Mouse (Mus musculus) forebrain, embryonic 14.5 days (tissue): ENCODE data around the gene Rgs6. TPM values are rescaled to one million over a fixed set of nuclear protein-coding genes. Genes with fewer than 3 reads are reported as not detected.

Source experiments
- ATAC-seq: fragments of 200-750 bp; cut with Nextera tagmentation; 2 replicates; pipeline ENCODE4 v1.8.0; 2017; ENCODE audit warnings: mild to moderate bottlenecking, moderate library complexity
- DNase-seq: peaks from one replicate; pipeline ENCODE4 v3.0.0-alpha.2; 2015; ENCODE audit warnings: low spot score
- H3K27ac ChIP-seq: fragments of 300-500 bp; sonication (generic); 2 replicates; pipeline ENCODE4 v1.5.1; 2014; ENCODE audit warnings: low read depth, mild to moderate bottlenecking, control low read depth, low read length, moderate library complexity
- H3K27me3 ChIP-seq: fragments of 300-500 bp; sonication (generic); replicated peaks from 2 replicates; pipeline ENCODE4 v1.6.1; 2014; ENCODE audit warnings: low read length, control low read depth, mixed read lengths; ENCODE audit not compliant: control insufficient read depth, insufficient read depth
- H3K36me3 ChIP-seq: fragments of 300-500 bp; sonication (generic); 2 replicates; pipeline ENCODE4 v1.6.1; 2014; ENCODE audit warnings: low read length, control low read depth; ENCODE audit not compliant: control insufficient read depth, insufficient read depth
- H3K4me1 ChIP-seq: fragments of 300-500 bp; sonication (generic); 2 replicates; pipeline ENCODE4 v1.6.1; 2014; ENCODE audit warnings: antibody characterized with exemption, low read length, control low read depth; ENCODE audit not compliant: control insufficient read depth, insufficient read depth
- H3K4me2 ChIP-seq: fragments of 300-500 bp; sonication (generic); 2 replicates; pipeline ENCODE4 v1.6.1; 2014; ENCODE audit warnings: mild to moderate bottlenecking, control low read depth, low read length
- H3K4me3 ChIP-seq: fragments of 300-500 bp; sonication (generic); 2 replicates; pipeline ENCODE4 v1.5.1; 2014; ENCODE audit warnings: low read depth, low read length, control low read depth
- H3K9ac ChIP-seq: fragments of 300-500 bp; sonication (generic); 2 replicates; pipeline ENCODE4 v1.6.1; 2014; ENCODE audit warnings: mild to moderate bottlenecking, low read length, control low read depth, moderate library complexity
- H3K9me3 ChIP-seq: fragments of 300-500 bp; sonication (generic); replicated peaks from 2 replicates; pipeline ENCODE4 v1.6.1; 2016; ENCODE audit warnings: low read length, control low read depth, mixed read lengths; ENCODE audit not compliant: control insufficient read depth
- WGBS: fragments of 180-500 bp; shearing (Covaris S2); extraction: QIAGEN DNeasy Blood & Tissue Kit; methylation state at CpG from one replicate; pipeline ENCODE4 v1.1.7; 2014; 5-methylcytosine and 5-hydroxymethylcytosine counted together
- polyA plus RNA-seq: library from polyadenylated mRNA; unstranded; fragments of >200 nt; fragmentation: Nextera tagmentation; extraction: Ambion mirVana; gene quantifications from 2 replicates; pipeline ENCODE4 v1.2.1, GENCODE M21; 2014

Rgs6 gene
- polyA plus RNA-seq, 1 experiment from 2014 or later, result 5.0 TPM

DNA sequence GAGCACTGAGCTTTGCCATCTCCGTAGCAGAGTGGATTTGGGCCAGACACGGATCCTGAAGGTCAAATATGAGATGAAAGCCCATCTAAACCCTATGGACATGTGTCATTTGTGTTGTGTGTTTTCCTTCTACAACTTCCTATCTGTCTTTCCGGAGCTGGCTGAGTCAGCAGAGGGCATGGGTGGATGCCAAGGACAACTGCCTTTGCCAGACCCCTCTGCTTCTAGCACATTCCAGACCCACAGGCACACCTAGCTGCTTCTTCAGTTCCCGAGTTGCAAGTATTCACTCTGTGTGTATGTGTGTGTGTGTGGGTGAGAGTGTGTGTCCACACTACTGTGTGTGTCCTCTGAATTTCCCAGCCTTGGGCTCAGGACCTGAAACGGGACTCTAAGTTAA lies 547.9 kb downstream of the Rgs6 start:
- H3K9me3 ChIP-seq, result no peaks in the 10 kb centered on the region
- H3K9ac ChIP-seq, result no peak overlapping the region
- DNase-seq (no peak), ATAC-seq (no peak)
- no peaks in the 10 kb centered on the region for H3K27me3 ChIP-seq
- WGBS, result 91% methylated on average over 5 of the region's 5 CpGs
- no peak overlapping the region for H3K4me3 ChIP-seq
- H3K4me1 ChIP-seq, result no peaks in the 10 kb centered on the region
- H3K36me3 ChIP-seq, result no peaks in the 10 kb centered on the region
- H3K27ac ChIP-seq, result no peak overlapping the region
- H3K4me2 ChIP-seq, result no peak overlapping the region

DNA sequence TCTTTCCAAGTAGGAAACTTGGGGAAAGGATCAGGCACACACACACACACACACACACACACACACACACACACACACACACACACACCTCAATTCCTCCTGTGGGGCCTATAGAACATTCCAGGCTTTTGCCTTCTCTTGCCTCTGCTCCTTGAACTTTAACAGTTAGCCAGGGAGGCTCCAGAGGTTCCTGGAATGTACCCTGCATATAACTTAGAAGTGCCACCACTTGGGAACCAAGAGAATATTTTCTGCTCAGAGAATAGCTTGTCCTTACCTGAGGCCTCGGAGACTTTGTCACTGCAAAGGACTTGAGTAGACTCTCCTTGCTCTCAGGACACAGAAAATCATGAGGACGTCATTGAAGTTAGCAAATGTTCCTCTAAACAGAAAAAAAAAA lies 548.4 kb downstream of the Rgs6 start:
- no peaks in the 10 kb centered on the region for H3K36me3 ChIP-seq
- no peak overlapping the region for H3K4me3 ChIP-seq
- H3K4me2 ChIP-seq, result no peak overlapping the region
- H3K4me1 ChIP-seq, result no peaks in the 10 kb centered on the region
- 92% methylated on average over 2 of the region's 2 CpGs for WGBS
- no peak for ATAC-seq
- no peak overlapping the region for H3K9ac ChIP-seq
- no peak overlapping the region for H3K27ac ChIP-seq
- no peaks in the 10 kb centered on the region for H3K9me3 ChIP-seq
- no peak for DNase-seq
- no peaks in the 10 kb centered on the region for H3K27me3 ChIP-seq

DNA sequence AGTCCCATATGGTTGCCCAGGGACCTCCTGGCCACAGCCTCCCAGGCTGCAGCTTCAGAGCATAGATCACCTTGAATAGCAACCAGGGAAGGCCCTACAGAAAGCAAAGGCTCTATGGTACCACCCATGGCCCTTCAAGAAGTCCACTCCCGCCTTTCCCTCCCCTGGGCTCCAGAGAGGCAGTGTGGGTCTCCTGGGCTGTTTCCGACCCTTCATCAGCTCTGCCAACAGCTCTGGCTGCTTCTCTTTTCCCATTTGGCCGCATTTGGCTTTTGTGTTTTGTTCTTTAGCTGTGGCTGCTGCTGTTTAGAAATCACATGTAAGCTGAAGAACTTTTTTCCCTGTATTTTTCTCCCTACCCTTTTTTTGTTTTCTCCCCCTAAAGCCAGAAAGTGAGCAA lies 548.9 kb downstream of the Rgs6 start:
- Histone ChIP-seq H3K36me3 (no peaks in the 10 kb centered on the region), H3K4me3 (no peak overlapping the region), H3K27ac (no peak overlapping the region), H3K4me1 (no peaks in the 10 kb centered on the region), H3K4me2 (no peak overlapping the region), H3K9me3 (no peaks in the 10 kb centered on the region), H3K27me3 (no peaks in the 10 kb centered on the region), H3K9ac (no peak overlapping the region)
- WGBS, result 73% methylated on average over 3 of the region's 3 CpGs
- no peak for ATAC-seq
- no peak for DNase-seq

DNA sequence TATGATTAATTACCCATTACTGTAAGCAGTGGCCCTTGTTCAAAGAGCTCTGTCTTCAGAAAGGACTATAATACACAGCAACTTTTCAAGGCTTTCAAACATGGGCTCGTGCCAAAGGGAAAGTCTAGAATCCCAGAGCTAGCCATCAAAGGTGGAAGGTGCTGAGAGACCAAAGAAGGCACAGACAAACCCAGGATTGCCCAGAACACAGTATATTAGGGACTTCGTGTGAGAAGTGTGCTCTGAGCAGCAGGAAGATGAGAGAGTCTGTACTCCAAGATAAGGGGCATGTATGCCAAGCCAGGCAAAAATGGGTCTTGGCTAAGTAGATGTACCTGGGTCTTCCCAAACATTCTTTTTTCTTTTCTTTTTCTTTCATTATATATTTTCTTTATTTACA lies 553.1 kb downstream of the Rgs6 start:
- ATAC-seq, result no peak
- H3K36me3 ChIP-seq, result no peaks in the 10 kb centered on the region
- H3K4me3 ChIP-seq, result no peak overlapping the region
- H3K4me1 ChIP-seq, result no peaks in the 10 kb centered on the region
- H3K9me3 ChIP-seq, result no peaks in the 10 kb centered on the region
- H3K9ac ChIP-seq, result no peak overlapping the region
- no peak overlapping the region for H3K4me2 ChIP-seq
- WGBS, result 57% methylated on average over 2 of the region's 2 CpGs
- DNase-seq, result no peak
- no peak overlapping the region for H3K27ac ChIP-seq
- no peaks in the 10 kb centered on the region for H3K27me3 ChIP-seq

DNA sequence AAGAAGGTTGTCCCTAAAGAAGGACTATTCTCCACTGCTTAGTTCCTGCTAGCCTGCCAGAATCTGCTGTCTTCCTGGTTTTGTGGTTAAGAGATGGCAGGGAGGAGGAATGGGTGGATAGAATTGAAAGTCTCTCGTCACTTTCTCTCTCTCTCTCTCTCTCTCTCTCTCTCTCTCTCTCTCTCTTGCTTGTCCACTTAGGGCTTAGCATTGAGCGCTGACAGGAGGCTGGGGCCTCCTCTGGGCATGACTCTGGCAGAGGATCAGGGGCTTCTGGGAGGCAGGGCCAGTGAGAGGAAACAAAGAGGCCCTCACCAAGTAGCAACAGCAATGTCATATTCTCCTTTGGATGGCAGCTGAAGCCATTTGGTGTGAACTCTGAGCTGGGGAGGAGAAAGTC lies 554.4 kb downstream of the Rgs6 start:
- Histone ChIP-seq H3K27me3 (no peaks in the 10 kb centered on the region), H3K4me3 (no peak overlapping the region), H3K4me1 (no peaks in the 10 kb centered on the region), H3K4me2 (no peak overlapping the region), H3K27ac (no peak overlapping the region), H3K9me3 (no peaks in the 10 kb centered on the region), H3K9ac (no peak overlapping the region), H3K36me3 (no peaks in the 10 kb centered on the region)
- ATAC-seq, result no peak
- WGBS, result 39% methylated on average over 2 of the region's 2 CpGs
- no peak for DNase-seq

DNA sequence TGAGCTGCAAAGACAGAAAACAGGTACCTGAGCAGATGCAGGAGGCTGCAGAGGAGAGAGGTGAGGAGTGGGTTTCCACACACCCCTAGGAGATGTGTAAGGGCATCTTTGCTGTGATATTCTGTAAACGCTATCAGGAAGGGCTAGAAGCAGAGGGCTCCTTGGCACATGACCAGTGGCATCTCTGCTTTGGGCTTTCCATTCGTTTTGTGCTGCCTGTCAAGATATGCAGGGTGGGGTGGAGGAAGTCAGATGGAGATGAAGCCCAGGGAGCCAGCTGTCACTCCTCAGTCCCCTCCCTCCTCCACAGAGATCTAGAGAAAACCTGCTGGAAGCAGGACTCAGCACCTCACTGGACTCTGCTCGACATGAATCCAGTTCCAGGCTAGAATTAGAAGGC lies 555.0 kb downstream of the Rgs6 start:
- no peak overlapping the region for H3K4me2 ChIP-seq
- ATAC-seq (no peak), DNase-seq (no peak)
- H3K4me1 ChIP-seq, result no peaks in the 10 kb centered on the region
- no peaks in the 10 kb centered on the region for H3K36me3 ChIP-seq
- H3K27me3 ChIP-seq, result no peaks in the 10 kb centered on the region
- WGBS, result 49% methylated on average over 3 of the region's 3 CpGs
- H3K4me3 ChIP-seq, result no peak overlapping the region
- H3K27ac ChIP-seq, result no peak overlapping the region
- no peaks in the 10 kb centered on the region for H3K9me3 ChIP-seq
- no peak overlapping the region for H3K9ac ChIP-seq

DNA sequence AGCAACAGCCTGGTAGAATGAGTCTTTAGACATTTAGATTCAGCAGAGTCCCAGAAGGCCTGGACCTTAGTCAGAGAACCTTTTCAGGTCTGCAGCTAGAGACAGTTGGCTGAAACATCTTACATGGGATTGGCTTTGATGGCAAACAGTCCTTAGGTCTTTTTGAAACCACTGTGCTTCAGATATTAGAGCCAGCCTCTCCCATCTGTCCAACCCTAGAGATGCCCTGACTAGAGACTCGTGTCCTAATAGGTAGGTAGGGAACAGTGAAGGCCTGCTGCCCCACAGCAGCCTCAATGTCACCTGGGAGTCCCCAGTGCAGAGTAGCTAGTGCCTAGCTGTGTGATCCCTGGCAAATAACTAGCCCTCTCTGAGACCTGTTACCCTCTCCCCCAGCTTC lies 555.5 kb downstream of the Rgs6 start:
- Histone ChIP-seq H3K27ac (no peak overlapping the region), H3K27me3 (no peaks in the 10 kb centered on the region), H3K4me1 (no peaks in the 10 kb centered on the region), H3K9ac (no peak overlapping the region), H3K4me3 (no peak overlapping the region), H3K4me2 (no peak overlapping the region), H3K9me3 (no peaks in the 10 kb centered on the region), H3K36me3 (no peaks in the 10 kb centered on the region)
- WGBS, result 79% methylated on average over 1 of the region's 1 CpGs
- DNase-seq (no peak), ATAC-seq (no peak)

DNA sequence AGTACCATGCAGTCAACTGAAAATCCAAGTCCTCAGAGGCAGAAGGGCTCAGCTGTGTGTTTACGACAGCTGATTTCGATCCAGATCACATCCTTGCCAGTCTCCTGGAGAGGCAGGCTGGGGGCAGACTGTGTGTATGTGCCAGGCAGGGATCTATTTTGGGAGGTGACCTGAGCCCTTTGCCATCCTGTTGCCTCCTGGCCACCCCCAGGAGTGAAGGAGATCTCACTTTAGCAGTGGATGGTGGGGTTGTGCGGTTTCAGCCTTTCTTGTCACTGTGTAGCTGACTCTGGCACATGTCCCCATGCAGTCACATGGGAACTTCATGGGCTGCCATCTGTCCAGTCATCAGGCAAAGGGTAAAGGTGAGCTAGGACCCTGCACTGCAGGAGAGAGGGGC lies 557.0 kb downstream of the Rgs6 start:
- Histone ChIP-seq H3K4me1 (no peaks in the 10 kb centered on the region), H3K9ac (no peak overlapping the region), H3K36me3 (no peaks in the 10 kb centered on the region), H3K27me3 (no peaks in the 10 kb centered on the region), H3K27ac (no peak overlapping the region), H3K4me3 (no peak overlapping the region), H3K9me3 (no peaks in the 10 kb centered on the region), H3K4me2 (no peak overlapping the region)
- ATAC-seq (no peak), DNase-seq (peak; percentile 20)
- 82% methylated on average over 3 of the region's 3 CpGs for WGBS

DNA sequence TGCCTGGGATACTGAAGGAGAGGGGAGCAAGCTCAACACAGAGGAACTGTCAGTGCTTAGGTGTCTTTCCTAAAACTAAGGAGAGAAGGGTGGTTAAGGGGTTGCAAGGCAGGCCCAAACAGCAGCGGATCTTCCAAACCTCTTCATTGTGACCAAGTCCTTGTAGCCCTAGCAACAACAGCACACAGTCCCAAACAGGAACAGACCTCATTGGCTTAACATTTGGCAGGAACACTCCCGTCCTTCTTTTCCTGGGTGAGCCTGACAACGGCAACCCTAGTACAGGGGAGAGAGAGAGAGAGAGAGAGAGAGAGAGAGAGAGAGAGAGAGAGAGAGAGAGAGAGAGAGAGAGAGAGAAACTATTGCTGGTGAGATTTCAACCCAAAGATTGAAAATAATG lies 557.8 kb downstream of the Rgs6 start:
- Histone ChIP-seq H3K4me2 (no peak overlapping the region), H3K27ac (no peak overlapping the region), H3K9ac (no peak overlapping the region), H3K9me3 (no peaks in the 10 kb centered on the region), H3K4me1 (no peaks in the 10 kb centered on the region), H3K27me3 (no peaks in the 10 kb centered on the region), H3K36me3 (no peaks in the 10 kb centered on the region), H3K4me3 (no peak overlapping the region)
- no peak for DNase-seq
- no peak for ATAC-seq
- 71% methylated on average over 2 of the region's 3 CpGs for WGBS

DNA sequence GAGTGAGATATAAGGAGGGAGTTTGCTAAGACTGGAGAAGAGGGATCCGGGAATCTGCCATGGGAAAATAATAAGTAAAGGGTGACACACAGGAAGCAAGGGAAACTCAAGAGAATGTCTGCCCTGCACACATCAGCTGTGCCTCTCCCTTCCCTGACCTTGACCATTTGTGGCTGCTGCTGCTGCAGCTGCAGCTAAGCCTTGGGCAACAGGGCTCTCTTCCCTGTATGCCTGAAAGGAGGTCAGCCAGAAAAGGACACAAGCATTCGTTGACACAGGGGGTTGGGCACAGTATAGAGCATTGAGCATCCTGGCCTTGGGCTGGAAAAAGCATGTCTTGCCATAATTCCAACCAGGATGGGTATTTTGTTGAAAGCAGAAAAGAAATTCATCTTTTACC lies 558.8 kb downstream of the Rgs6 start:
- 75% methylated on average over 2 of the region's 2 CpGs for WGBS
- Histone ChIP-seq H3K9ac (no peak overlapping the region), H3K4me1 (no peaks in the 10 kb centered on the region), H3K36me3 (no peaks in the 10 kb centered on the region), H3K9me3 (no peaks in the 10 kb centered on the region), H3K4me2 (no peak overlapping the region), H3K27ac (no peak overlapping the region), H3K4me3 (no peak overlapping the region), H3K27me3 (no peaks in the 10 kb centered on the region)
- ATAC-seq (no peak), DNase-seq (no peak)
